Mouse (Mus musculus): ENCODE results near the gene Gpr15.

DNA sequence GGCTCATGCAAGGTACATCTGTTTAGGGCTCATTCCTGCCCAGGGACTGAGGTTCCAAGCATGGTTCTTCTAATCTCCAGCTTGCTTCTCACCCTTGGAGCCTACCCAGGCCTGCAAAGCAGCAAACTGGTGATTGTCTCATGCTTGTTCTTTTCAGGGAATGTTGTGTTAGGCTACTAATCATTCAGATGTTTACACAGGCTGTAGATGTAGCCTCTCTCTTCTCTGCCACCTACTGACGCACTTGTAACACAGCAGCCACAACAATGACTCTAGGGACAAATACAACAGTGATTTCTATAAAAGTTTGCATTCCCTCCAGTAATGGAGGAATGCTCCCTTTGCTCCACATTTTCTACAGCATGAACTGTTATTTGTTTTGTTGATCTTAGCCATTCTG, 32.4 kb upstream of the Gpr15 start:
- TF ChIP-seq CTCF (IDR thresholded peaks at IDR 0.05; ENCODE audit: insufficient read depth, low read length): 0 out of 2 replicates have a peak, but pooled peaks have one; percentile 6
- TF ChIP-seq POLR2A (IDR thresholded peaks at IDR 0.05; ENCODE audit: borderline replicate concordance, extremely low read depth, low read depth, low read length): no peak
